Mouse (Mus musculus): ENCODE data around the gene Grcc10.

The Grcc10 gene

DNA sequence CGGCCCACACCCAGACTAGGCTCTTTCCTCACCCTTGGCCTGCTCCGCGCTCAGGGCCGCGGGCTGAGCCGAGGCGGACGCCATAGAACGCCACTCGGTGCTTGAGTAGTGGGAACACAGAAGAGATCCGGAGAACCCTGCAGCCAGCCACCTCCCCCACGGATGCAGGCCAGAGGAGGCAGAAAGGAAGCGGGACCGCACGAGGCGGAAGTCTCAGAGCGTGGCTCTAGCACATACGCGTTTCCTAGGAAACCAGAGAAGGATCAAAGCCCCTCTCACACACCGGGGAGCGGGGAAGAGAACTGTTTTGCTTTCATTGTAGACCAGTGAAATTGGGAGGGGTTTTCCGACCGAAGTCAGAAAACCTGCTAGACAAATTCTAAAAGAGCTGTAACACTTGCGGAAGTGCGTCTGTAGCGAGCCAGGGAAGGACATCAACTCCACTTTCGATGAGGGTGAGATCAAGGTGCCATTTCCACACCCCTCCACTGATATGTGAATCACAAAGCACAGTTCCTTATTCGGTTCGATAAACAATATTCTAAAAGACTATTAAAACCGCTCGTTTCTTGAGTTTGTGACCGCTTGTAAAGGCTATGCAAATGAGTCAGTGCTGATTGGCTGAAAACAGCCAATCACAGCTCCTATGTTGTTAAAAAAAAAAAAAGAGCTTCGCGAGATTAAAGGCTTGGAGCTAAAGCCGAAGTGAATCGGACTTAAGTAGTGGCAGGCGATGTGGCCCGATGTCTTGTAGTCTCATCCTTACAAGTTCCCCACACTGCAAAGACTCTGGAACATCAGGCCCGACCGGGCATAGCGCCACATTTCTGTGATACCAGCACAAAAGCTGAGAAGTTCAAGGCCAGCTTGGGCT lies at the start of gene Grcc10:
TSS of gene Grcc10 (minus strand) at position 487 of the 874 bp plus-strand sequence.
- DNase-seq (ENCODE audit: low spot score): peak; percentile 74

DNA sequence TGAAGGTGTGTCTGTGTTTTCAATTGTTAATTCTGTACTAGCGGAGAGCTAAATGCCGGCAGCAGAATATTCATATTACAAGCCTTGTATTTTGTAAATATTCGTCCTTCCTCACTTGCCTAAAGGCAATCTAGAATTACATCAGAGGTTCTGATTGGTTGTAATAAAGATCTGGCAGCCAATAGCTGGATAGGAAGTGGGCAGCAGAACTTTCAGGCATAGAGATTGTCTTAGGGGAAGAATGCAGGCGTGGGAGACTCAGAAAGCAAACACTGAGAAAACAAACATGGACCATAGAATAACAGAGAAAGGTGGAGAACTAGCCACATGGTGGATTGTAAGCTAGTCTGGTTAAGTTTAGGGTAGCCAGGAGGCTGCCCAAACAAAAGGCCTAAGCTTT lies 48.9 kb upstream of the Grcc10 start:
- no peak for DNase-seq (ENCODE audit: low spot score)

DNA sequence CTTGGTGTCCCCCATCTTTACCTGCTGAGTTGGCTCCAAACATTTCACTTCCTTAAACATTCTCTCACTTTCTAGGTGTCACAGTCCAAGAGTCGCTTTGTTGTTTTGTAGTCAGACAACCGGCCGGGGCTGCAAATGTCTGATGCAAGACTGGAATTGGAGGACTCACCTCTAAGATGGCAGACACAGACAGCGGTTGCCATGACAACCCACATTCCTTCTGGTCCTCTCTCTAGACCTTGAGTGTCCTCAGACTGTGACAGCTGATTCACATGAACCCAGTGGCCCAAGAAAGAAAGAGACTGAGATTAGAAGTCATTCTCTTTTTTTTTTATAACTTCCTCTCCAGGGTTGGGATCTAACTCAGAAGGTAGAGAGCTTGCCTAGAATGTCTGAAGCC lies 48.3 kb upstream of the Grcc10 start:
- no peak for DNase-seq (ENCODE audit: low spot score)

DNA sequence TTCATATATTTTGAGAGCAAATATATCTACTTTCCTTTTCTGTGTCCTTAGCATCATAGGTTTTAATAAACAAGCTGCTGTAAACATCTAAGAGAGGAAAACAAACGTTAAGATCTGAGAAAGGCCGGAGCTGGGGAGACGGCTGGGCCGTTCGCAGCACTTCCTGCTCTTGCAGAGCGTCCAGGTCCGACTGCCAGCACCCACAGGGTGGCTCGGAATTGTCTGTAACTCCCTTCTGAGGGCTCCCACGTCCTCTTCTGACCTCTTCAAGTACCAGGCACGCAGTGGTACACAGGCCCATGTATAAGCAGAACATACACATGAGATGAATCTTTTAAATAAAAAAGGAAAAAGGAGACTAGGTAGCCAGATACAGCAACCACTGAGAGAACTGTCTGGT lies 46.5 kb upstream of the Grcc10 start:
- no peak for DNase-seq (ENCODE audit: low spot score)

DNA sequence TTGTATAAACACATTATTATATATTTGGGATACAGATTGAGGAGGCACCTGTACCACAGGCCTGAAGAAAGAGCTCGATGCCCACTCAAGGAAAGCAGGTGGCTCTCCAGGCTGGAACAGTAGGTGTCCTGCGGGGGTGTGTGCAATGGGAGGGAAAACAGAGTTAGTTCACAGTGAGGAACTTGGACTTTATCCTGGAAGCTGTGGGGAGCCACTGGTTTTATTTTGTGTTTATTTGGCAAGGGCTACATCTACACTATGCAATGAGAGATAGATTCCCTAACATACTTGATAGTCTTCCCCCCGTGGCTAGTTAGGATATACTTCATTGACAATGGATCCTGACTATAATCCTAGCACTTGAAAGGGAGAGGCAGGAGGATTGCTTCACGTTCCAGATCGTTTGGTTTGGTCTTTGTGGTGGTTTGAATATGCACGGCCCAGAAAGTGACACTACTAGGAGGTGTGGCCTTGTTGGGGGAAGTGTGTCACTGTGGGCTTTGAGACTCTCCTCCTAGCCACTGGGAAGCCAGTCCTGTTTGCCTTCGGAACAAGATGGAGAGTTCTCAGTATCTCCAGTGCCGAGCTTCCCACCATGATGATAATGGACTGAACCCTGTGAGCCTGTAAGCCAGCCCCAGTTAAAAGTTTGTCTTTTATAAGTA lies 45.7 kb upstream of the Grcc10 start:
- DNase-seq (ENCODE audit: low spot score): no peak

DNA sequence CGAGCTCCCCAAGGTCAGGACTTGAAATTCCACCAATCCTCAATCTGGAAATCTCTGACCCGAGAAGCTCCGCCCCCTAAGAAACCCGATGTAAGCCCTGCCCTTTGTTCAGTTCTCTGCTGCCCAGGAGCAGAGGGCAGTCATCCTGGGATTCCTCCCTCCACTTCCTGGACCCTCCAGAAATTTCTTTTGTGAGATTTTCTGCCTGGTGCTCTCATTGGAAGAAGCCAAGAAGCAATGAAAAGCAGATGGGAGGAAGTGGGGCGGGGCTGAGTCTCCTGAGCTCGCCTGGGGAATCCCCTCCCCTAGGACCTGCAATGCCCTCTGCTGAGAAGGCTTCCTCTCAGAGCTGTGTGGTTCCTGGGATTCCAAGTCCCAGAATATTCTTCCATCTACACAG lies 41.3 kb upstream of the Grcc10 start:
- DNase-seq (ENCODE audit: low spot score): no peak

DNA sequence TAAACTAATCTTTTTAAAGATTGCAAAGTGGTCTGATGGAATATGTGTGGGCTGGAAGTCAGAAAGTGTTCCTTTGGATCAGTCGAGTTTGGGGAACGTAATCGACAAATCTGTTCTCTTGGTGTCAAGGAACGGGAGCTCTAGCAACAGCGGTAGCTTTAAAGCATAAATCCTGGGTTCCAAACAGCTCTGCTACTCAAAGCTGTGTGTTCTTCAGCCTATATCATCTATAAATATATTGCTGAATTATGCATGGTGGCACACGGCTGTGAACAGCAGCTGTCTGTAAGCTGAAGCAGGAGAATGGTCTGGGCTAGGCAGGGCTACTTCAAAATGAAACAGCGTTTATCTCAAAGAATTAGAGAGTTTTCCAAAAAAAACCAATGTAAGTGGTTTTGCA lies 39.7 kb upstream of the Grcc10 start:
- no peak for DNase-seq (ENCODE audit: low spot score)

DNA sequence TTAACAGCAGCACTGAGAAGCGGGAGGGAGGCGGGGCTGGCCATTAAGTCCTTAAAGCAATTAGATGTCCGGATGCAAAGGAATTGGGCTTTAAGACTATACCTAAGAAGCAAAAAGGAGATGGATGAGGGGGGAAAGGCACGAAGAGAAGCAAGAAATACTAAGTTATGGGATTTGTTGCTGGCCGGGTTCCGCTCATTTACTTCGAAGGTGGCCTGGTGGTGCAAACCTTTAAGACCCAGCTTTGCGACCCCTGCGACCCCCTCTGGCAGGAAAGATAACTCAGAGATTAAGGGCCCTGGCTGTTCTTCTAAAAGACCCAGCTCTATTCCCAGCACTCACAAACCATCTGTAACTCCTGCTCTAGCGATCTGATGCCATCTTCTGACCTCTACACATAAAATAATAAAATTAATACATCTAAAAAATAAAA lies 38.8 kb upstream of the Grcc10 start:
- no peak for DNase-seq (ENCODE audit: low spot score)

DNA sequence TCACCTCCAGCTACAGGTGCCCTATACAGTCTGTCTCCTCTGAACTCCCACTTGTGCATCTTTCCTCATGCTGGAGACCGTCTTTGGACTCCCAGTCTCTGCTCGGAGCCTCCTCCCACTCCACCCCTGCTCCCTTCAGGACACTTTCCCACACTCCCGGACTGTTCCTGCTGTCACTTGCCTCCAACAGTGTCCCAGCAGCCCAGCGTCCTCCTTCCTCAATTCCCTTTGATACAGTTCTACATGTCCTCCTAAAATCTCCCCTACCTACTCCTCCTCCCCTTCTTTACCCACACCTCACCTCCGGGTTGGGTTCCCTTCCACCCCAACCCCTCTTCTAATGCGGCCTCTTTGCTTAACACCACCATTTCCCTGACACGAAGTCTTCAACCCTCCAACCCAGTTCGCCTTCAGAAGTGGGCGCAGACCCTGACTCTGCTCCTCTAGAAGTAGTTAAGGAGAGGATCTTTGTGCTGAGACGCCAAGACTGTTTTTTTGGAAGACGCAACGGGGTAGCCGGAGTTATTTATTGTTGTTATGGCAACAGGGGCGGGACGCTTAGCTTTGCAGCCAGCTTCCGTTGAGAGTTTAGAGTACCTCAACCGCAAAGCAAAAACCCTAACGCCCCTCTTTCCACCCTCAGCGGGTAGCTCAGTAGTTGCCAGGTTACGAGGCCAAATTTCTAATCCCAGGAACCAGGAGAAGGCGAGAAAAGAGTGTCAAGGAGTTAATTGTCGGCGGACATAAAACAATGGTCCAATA lies 38.2 kb upstream of the Grcc10 start, which contains the start of gene Lrrc23:
TSS of gene Lrrc23 (minus strand) at position 506 of the 762 bp plus-strand sequence.
- no peak for DNase-seq (ENCODE audit: low spot score)

DNA sequence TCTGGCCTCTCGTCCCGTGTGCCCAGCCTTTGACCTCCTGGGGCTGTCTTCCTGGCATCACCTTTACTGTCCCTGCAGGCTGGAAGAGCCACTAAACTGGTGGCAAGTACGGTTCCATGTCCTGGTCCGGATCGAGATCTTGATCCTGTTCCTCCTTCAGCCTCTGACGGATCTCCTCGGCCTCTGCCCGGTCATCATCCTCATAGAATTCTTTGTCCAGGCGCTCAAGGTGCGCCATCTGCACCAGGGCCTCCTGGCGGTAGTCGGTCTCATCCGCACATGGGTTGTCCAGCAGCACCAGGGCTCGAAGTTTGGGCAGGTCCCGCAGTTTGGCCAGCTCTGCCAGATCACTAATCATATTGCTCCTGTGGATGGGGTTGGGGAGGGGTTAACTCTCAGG lies 29.3 kb upstream of the Grcc10 start:
- DNase-seq (ENCODE audit: low spot score): no peak

DNA sequence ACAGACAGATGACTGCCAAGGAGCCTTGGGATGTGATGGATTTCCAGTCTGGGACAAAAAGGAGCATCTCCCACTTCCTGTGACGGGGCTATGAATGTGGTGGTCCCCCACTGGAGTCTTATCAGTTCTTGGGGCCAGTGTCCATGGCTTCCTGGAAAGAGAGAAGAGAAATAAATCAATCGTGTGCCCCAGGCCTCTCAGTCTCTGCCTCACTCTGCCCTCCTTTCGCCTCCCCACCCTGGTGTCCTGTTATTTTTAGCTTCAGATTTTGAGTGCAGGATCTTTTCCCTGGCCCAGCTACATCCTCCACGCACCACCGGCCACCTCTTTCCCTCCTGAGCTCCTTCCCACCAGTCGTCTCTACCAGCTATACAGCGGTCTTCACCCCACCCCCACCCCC lies 28.8 kb upstream of the Grcc10 start:
- DNase-seq (ENCODE audit: low spot score): no peak

DNA sequence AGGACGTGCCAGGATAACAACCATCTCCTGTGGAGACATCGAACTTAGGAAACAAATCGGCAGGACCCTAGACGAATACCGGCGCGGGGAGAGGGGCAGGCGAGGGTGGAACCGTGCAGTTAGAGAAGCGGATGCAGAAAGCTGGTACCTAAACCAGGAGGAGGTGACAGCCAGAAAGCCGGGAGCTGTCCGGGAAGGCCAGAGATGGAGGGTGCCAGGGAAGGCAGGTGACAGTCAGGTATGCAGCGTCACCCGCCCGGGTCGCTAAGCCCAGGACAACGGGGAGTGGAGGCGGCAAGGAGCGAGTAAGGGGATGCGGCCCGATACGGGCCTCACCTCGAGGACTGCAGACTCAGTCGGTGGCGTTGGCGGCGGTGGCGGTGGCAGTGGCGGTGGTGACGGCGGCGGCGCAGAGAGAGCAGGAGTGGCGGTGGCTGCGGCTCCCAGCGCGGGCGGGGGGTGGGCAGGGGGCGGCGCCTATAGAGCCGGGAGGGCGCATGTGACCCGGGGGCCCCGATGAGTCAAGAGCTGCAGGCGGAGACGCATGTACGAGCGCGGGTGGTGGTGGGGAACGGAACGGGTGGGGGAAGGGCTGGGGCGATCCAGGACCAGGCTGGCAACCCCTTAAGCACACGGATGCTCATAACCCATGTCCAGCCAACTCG lies 28.1 kb upstream of the Grcc10 start, which contains the start of gene Eno2:
TSS of gene Eno2 (minus strand) at position 573 of the 665 bp plus-strand sequence.
- DNase-seq (ENCODE audit: low spot score): no peak

DNA sequence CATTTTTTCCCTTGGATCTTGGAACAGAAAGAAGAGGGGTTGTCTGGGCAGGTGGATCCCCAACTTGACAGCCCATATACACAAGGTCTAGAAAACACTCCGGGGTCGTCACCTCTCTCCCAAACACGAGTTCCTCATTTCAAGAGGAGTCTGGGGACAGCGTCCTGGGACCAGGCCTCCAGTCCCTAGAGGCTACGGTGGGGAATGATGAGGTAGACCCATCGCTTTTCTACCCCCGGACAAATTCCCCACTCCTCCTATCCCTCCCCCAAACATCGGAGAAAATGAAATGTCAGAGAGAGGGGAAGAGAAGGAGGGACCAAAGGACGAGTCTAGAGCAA lies 27.5 kb upstream of the Grcc10 start:
- DNase-seq (ENCODE audit: low spot score): no peak

DNA sequence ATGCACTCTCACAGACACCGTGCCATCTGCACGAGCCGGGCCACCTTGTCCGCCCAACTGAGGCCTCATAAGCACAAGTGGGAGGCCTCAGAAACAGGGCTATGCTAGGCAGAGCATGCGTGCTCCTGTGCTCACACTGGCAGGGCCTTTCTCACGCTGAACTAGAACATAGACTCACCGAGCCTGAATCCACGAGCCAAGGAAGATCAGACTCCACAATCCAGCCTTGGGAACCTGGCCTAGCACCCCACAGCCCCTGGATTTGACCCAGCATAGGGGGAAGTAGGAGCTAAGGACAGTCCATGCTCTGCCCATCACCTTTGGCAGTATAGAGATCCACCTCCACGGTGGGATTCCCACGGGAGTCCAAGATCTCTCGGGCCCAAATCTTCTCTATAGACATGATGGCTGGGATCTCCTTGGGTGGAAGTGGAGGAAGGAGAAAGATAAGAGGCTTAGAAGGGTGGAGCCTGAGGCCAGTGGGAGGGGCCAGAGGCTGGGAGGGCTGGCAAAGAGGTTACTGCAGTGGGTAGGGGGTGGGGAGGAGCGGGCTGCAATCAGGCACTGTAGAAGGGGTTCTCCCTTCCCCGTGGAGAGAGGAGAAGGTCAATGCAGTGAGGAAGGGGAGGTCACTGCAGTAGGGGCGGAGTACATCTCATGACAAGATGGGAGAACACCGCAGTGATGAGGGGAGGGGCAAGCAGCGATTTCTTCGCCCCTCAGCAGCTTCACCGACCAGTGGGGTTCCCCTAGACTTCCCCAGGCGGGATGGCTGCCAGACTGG lies 26.9 kb upstream of the Grcc10 start:
- DNase-seq (ENCODE audit: low spot score): no peak

DNA sequence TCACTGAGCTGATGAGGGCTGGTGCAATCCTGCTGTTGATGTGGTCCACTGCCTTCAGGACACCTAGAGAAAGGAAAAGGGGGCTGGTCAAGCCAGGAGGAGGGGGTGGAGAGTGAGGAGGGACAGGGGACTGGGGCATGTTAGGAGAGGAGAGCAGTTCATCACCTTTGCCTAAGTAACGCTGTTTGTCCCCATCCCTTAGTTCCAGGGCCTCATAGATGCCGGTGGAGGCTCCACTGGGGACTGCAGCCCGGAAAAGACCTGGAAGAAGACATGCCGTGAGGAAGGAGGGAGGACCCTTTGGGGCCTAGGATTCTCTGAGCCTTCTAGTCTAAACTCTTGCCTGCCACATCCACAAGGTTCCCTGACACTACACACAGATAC lies 26.4 kb upstream of the Grcc10 start:
- no peak for DNase-seq (ENCODE audit: low spot score)

DNA sequence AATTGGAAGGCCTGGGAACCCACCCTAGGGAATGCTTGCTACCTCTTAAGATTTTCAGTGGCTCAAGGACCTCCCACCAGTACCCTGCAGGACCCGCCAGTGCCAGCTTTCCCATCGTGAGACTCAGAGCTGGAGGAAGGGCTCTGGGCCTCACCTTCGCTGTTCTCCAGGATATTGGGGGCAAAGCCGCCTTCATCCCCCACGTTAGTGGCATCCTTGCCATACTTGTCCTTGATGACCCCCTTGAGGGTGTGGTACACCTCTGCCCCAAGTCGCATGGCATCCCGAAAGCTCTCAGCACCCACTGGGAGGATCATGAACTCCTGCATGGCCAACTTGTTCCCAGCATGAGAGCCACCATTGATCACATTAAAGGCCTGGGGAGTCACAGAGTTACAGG lies 24.8 kb upstream of the Grcc10 start:
- no peak for DNase-seq (ENCODE audit: low spot score)

DNA sequence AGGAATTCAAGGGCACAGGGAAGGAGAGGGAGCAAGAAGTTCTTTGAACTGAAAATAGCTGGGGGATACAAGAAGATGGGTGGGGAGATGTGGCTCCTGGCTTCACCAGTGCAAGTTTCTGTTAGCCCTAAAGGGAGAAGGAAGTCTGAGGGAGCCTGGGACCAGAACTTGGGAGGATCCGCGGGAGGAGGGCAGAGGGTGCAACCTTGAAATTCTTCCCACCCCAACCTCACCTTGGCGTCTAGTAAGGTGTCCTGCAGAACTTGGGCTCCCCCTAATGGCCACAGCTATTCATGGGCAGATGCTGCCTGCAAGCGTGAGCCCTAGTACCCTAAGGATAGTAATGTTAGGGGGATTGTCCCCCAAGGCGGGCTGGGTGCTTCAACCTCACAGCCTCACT lies 18.1 kb upstream of the Grcc10 start:
- no peak for DNase-seq (ENCODE audit: low spot score)

DNA sequence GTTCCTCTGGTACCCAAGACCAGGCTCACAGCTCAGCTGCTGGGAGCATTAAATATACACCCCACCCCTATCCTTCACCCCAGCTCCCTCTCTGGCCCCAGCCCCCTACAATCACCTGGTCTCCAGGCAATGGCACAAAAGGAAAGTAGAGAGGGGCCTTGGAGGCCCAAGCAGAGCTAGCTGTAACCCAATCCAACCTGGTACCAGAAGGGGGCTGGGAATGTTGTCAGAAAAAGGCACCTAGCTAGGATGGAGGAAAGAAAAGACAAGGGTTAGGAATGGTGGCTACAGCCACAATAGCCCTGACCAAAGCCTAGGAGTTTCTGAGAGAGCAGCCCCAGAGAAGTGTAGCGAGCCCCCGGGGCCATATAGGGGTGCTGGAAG lies 17.7 kb upstream of the Grcc10 start:
- no peak for DNase-seq (ENCODE audit: low spot score)

DNA sequence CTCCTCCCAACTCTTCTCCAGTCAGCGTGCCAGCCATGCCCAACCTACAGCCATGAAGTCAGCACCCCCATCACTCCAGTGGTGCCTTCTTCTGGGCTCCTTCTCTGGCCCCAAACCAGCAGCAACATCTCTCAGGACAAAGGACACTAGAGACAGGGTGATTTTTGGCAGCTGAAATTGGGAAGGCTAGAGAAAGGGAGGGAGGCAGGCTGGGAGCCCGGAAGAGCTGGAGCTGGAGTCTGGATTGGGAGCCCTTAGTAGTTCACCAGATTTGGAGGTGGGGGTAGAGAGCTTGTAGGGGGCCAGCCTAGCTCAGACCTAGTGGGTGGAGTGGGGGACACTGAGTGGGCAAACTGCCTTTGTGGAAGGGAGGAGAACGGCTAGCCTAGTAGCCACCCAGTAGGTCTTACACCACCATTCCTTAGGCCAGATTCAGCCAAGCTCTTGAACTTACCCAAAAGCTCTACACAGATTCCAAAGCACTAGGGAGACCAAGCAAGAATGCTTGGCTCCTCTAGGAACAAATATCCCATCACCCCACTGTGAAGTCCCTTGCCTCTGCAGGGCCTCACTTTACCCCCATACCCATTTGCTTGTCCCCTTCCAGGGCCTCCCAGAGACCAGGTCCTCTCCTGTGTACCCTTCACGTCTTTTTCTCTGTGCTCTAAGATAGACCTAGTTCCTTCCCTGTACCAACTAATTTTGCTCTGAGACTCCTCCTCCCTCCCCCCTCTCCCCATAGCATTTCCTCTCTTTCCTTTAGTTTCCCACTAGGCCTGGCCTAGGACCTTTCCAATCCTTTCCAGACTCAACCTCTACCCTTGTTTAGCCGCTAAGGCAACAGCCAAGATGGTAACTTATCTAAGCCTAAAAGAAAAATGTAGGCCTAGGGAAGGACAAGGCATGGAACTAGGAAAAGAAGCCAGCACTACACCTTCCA lies 17.0 kb upstream of the Grcc10 start:
- DNase-seq (ENCODE audit: low spot score): no peak

DNA sequence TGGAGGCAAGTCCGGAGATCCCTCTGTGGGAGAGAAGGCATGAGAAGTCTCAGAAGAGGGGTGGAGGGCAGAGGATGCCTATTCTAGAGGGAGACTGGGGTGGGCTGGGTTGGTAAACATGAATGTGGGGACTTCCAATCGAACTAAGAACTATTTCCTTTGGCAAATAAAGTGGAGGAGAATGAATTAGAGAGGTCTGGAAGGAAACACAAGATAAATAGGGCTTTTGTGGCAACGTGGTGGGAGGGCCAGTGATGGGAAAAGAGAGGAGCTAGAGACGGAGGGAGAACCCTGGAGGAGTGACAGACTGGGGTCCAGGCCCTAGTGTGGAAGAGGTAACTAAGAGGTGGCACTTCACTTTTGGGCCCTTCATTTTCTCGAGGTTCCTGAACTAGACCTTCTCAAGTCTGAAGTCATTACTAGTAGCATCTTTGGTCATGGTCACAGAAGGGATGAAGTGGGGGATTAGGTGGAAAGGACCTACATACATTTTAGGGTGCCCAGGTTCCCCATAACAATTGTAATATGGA lies 16.2 kb upstream of the Grcc10 start:
- DNase-seq (ENCODE audit: low spot score): no peak

All from ovary, postnatal 10 days (tissue).